Mouse (Mus musculus) ES-Bruce4 (cell line): ENCODE measurements around the gene Klb.

ENCODE experiments used
- CTCF ChIP-seq: IDR thresholded peaks from one replicate; pipeline ENCODE4 v1.8.1; 2011; ENCODE audit warnings: low read depth, low read length
- EP300 ChIP-seq: IDR thresholded peaks from 2 replicates; pipeline ENCODE4 v1.6.1; 2011; ENCODE audit warnings: low read depth, low read length; ENCODE audit not compliant: insufficient read depth
- POLR2A ChIP-seq: IDR thresholded peaks from one replicate; pipeline ENCODE4 v1.8.1; 2011; ENCODE audit warnings: low read length; ENCODE audit not compliant: insufficient read depth

DNA sequence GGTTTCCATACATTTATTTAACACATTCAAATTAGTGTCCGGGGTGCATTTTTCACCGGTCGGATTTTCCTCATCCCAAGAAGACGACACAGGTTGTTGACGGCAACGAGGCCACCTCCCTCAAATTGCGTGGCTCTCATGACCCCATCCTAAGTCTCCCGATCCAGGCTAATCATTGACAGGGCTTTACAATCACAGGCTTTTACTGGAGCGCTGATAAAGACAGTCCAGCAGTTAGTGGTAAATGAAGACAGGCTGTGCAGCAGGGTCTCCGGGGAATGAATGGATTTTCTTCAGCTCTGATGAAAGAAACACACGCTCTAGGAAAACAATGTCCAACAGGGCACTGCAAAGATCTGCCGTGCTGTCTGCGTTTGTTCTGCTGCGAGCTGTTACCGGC lies at the start of gene Klb:
- no peak for TF ChIP-seq POLR2A
- no peak for TF ChIP-seq CTCF
- no peak for TF ChIP-seq EP300
